Mouse (Mus musculus): ENCODE results near the gene Olfr135. TPM values are rescaled to one million over a fixed set of nuclear protein-coding genes. Genes with fewer than 3 reads are reported as not detected.

The Olfr135 gene
- polyA plus RNA-seq (2015; fragmentation: Nextera tagmentation; extraction: Ambion mirVana), result not detected in 2 replicates

GRCm38 (mm10) chr17:38204035-38204434 is at the start of gene Olfr135:
Gene Olfr135, plus strand, starts transcription at chr17:38204335.
- 0 out of 2 replicates have a peak, but pooled peaks cover 4% of the 10 kb centered on the region for H3K9me3 ChIP-seq
- H3K9ac ChIP-seq, result no peak within 1 kb of the TSS
- H3K4me2 ChIP-seq, result no peak within 1 kb of the TSS
- H3K4me3 ChIP-seq, result no peak within 1 kb of the TSS
- H3K4me1 ChIP-seq (replicated peaks), result no peaks in the 10 kb centered on the region
- WGBS, result 95% methylated on average over 1 of the region's 1 CpGs
- H3K27me3 ChIP-seq, result no peaks in the 10 kb centered on the region
- no peaks in the 10 kb centered on the region for H3K36me3 ChIP-seq
- no peak for ATAC-seq (ENCODE audit: low FRiP score, low read depth)
- no peak within 1 kb of the TSS for H3K27ac ChIP-seq (replicated peaks)

GRCm38 (mm10) chr17:38171088-38171487 is 33.0 kb upstream of the Olfr135 start, which contains the start of gene Olfr134:
Gene Olfr134, plus strand, starts transcription at chr17:38171388.
- H3K36me3 ChIP-seq, result no peaks in the 10 kb centered on the region
- no peak for ATAC-seq (ENCODE audit: low FRiP score, low read depth)
- 70% methylated on average over 3 of the region's 3 CpGs for WGBS

More at GRCm38 (mm10) chr17:38171088-38171487, 33.0 kb upstream of the Olfr135 start, which contains the start of gene Olfr134:
- Histone ChIP-seq H3K27ac (replicated peaks) (no peak within 1 kb of the TSS), H3K9ac (no peak within 1 kb of the TSS), H3K9me3 (no peaks in the 10 kb centered on the region), H3K4me2 (no peak within 1 kb of the TSS), H3K4me1 (replicated peaks) (no peaks in the 10 kb centered on the region), H3K27me3 (no peaks in the 10 kb centered on the region), H3K4me3 (no peak within 1 kb of the TSS)

Other genes with a start within 250 kb of the Olfr135 start
- gene Olfr129, start 144.3 kb upstream of the Olfr135 start, polyA plus RNA-seq (2015; fragmentation: Nextera tagmentation; extraction: Ambion mirVana), result not detected in 2 replicates
- gene Olfr130, start 140.4 kb upstream of the Olfr135 start, polyA plus RNA-seq (2015; fragmentation: Nextera tagmentation; extraction: Ambion mirVana), result not detected in 2 replicates
- gene Olfr131, start 115.6 kb upstream of the Olfr135 start, polyA plus RNA-seq (2015; fragmentation: Nextera tagmentation; extraction: Ambion mirVana), result not detected in 2 replicates
- gene Olfr132, start 69.8 kb upstream of the Olfr135 start, polyA plus RNA-seq (2015; fragmentation: Nextera tagmentation; extraction: Ambion mirVana), result not detected in 2 replicates
- gene Olfr133, start 59.1 kb upstream of the Olfr135 start, polyA plus RNA-seq (2015; fragmentation: Nextera tagmentation; extraction: Ambion mirVana), result not detected in 2 replicates
- not detected in 2 replicates for gene Olfr134, start 32.9 kb upstream of the Olfr135 start, polyA plus RNA-seq (2015; fragmentation: Nextera tagmentation; extraction: Ambion mirVana)
- gene Olfr138, start 56.7 kb downstream of the Olfr135 start, polyA plus RNA-seq (2015; fragmentation: Nextera tagmentation; extraction: Ambion mirVana), result not detected in 2 replicates
- not detected in 2 replicates for gene Olfr137, start 103.2 kb downstream of the Olfr135 start, polyA plus RNA-seq (2015; fragmentation: Nextera tagmentation; extraction: Ambion mirVana)
- gene Olfr136, start 125.5 kb downstream of the Olfr135 start, polyA plus RNA-seq (2015; fragmentation: Nextera tagmentation; extraction: Ambion mirVana), result not detected in 2 replicates
- not detected in 2 replicates for gene Esp36, start 215.8 kb downstream of the Olfr135 start, polyA plus RNA-seq (2015; fragmentation: Nextera tagmentation; extraction: Ambion mirVana)

Data from hindbrain, embryonic 15.5 days (tissue).